8 mouse cellular contexts compared by ENCODE assay signal in genomic region chr6:115546276-115546675, GRCm38 (mm10). TPM values are rescaled to one million over a fixed set of nuclear protein-coding genes. Genes with fewer than 3 reads are reported as not detected.
A peak's percentile ranks its signal among the peaks of the same experiment; 100 is the strongest.
DNase-seq lines count a peak whose midpoint lies in the region; ATAC-seq and TF ChIP-seq lines count a peak whose summit lies in the region.

No protein-coding gene starts in this region.

- no peak overlapping the region for H3K4me3 ChIP-seq in midbrain, embryonic 10.5 days
- no peak overlapping the region for H3K4me3 ChIP-seq in midbrain, embryonic 15.5 days
- no peak overlapping the region for H3K4me3 ChIP-seq in cerebellum, adult 2 months (replicated peaks; ENCODE audit: insufficient read depth, low read depth, low read length)
- no peak overlapping the region for H3K4me3 ChIP-seq in heart, postnatal 0 days (ENCODE audit: low read depth, low read length)

- no peak for TF ChIP-seq POLR2A in cerebellum, adult 2 months (IDR thresholded peaks at IDR 0.05; ENCODE audit: borderline replicate concordance, insufficient read depth, low read length)

- peaks cover 39% of the 10 kb centered on the region for H3K36me3 ChIP-seq in midbrain, embryonic 10.5 days
- H3K36me3 ChIP-seq in midbrain, embryonic 15.5 days (replicated peaks) = peaks cover 12% of the 10 kb centered on the region
- peaks cover 26% of the 10 kb centered on the region for H3K36me3 ChIP-seq in heart, postnatal 0 days (replicated peaks; ENCODE audit: control insufficient read depth, insufficient read depth, low read length)

- ATAC-seq in midbrain, embryonic 15.5 days (replicated peaks) = no peak
- no peak for ATAC-seq in heart, postnatal 0 days (ENCODE audit: insufficient read depth, low read depth)

- no peak for TF ChIP-seq EP300 in heart, postnatal 0 days (IDR thresholded peaks at IDR 0.05; ENCODE audit: low read depth)

- H3K9ac ChIP-seq in midbrain, embryonic 15.5 days = no peak overlapping the region
- H3K9ac ChIP-seq in heart, postnatal 0 days (replicated peaks; ENCODE audit: low read depth, low read length) = no peak overlapping the region

- H3K4me1 ChIP-seq in midbrain, embryonic 10.5 days = peaks cover 19% of the 10 kb centered on the region
- peaks cover 12% of the 10 kb centered on the region for H3K4me1 ChIP-seq in midbrain, embryonic 15.5 days
- no peaks in the 10 kb centered on the region for H3K4me1 ChIP-seq in cerebellum, adult 2 months (ENCODE audit: control insufficient read depth, insufficient read depth, low read length)
- peaks cover 10% of the 10 kb centered on the region; the same call in 1 of the 2 replicates for H3K4me1 ChIP-seq in heart, postnatal 0 days (ENCODE audit: control insufficient read depth, insufficient read depth)

- 88% methylated on average over 5 of the region's 5 CpGs for WGBS in midbrain, embryonic 10.5 days
- 94% methylated on average over 5 of the region's 5 CpGs for WGBS in midbrain, embryonic 15.5 days
- 79% methylated on average over 5 of the region's 5 CpGs for WGBS in cerebellum, adult 2 months
- whole genome bisulfite sequencing in heart, postnatal 0 days = 81% methylated on average over 5 of the region's 5 CpGs

- no peaks in the 10 kb centered on the region for H3K27me3 ChIP-seq in midbrain, embryonic 10.5 days (ENCODE audit: low read depth, poor library complexity, severe bottlenecking)
- H3K27me3 ChIP-seq in midbrain, embryonic 15.5 days (replicated peaks) = no peaks in the 10 kb centered on the region
- H3K27me3 ChIP-seq in cerebellum, adult 2 months (ENCODE audit: control insufficient read depth, insufficient read depth, low read length) = no peaks in the 10 kb centered on the region
- H3K27me3 ChIP-seq in heart, postnatal 0 days (ENCODE audit: control insufficient read depth, insufficient read depth, low read length) = no peaks in the 10 kb centered on the region

- H3K4me2 ChIP-seq in midbrain, embryonic 15.5 days = no peak overlapping the region
- H3K4me2 ChIP-seq in heart, postnatal 0 days (ENCODE audit: low read depth, low read length) = no peak overlapping the region

- no peaks in the 10 kb centered on the region for H3K9me3 ChIP-seq in midbrain, embryonic 10.5 days (replicated peaks)
- H3K9me3 ChIP-seq in midbrain, embryonic 15.5 days = no peaks in the 10 kb centered on the region
- H3K9me3 ChIP-seq in heart, postnatal 0 days (replicated peaks; ENCODE audit: control insufficient read depth, low read length) = no peaks in the 10 kb centered on the region

- TF ChIP-seq CTCF in cerebellum, adult 2 months (IDR thresholded peaks at IDR 0.05; ENCODE audit: borderline replicate concordance, insufficient read depth, low read depth, low read length) = peak; percentile 53; the same call in 1 of the 2 replicates
- TF ChIP-seq CTCF in heart, postnatal 0 days (IDR thresholded peaks at IDR 0.05; ENCODE audit: low read depth) = peak; percentile 78

- no peak overlapping the region for H3K27ac ChIP-seq in midbrain, embryonic 10.5 days (replicated peaks)
- no peak overlapping the region for H3K27ac ChIP-seq in midbrain, embryonic 15.5 days
- no peak overlapping the region for H3K27ac ChIP-seq in cerebellum, adult 2 months (ENCODE audit: insufficient read depth, low read length)
- no peak overlapping the region for H3K27ac ChIP-seq in heart, postnatal 0 days (ENCODE audit: low read depth)

- peak; percentile 51 to 84 for DNase-seq in adrenal gland, adult (ENCODE audit: inconsistent age in 2 of 2, low spot score in 1 of 2)
- DNase-seq in adrenal gland, adult 8-10 months = no peak
- DNase-seq in midbrain, embryonic 10.5 days (ENCODE audit: low spot score) = peak; percentile 47
- peak; percentile 21 to 44 for DNase-seq in cerebellum, adult 2 months
- no peak for DNase-seq in heart, postnatal 0 days (ENCODE audit: low spot score)
- DNase-seq in lung, postnatal 36 days = peak; percentile 61
- peak; percentile 63 for DNase-seq in thymus, postnatal 14 days

RNA-seq across cellular contexts. Expression of gene Tsen2, which starts 1.8 kb away (rescaled TPM):
- total RNA-seq in adrenal gland, adult 8-10 months (2022) = 10 to 100 TPM in 3 of 4 experiments, 1 to 10 TPM in 1; 9.1 to 19.9 (median 15.2) TPM
- polyA plus RNA-seq in midbrain, embryonic 10.5 days (2016; fragmentation: Nextera tagmentation; extraction: Ambion mirVana) = 36.0 and 37.5 TPM in 2 replicates
- 34.6 and 35.5 TPM in 2 replicates for polyA plus RNA-seq in midbrain, embryonic 15.5 days (2015; fragmentation: Nextera tagmentation; extraction: Ambion mirVana)
- polyA plus RNA-seq in cerebellum, adult 2 months (2012; rRNA removed) = 22.1 and 26.2 TPM in 2 replicates
- total RNA-seq in heart, postnatal 0 days (2014; rRNA removed; ENCODE audit: low replicate concordance) = 6.0 and 11.5 TPM in 2 replicates
- polyA plus RNA-seq in heart, postnatal 0 days (2015; fragmentation: Nextera tagmentation; extraction: Ambion mirVana) = 12.6 and 14.1 TPM in 2 replicates

RNA-seq across cellular contexts. Expression of gene Mkrn2os, which starts 46.1 kb away (rescaled TPM):
- not detected for total RNA-seq in adrenal gland, adult 8-10 months (2022)
- polyA plus RNA-seq in midbrain, embryonic 10.5 days (2016; fragmentation: Nextera tagmentation; extraction: Ambion mirVana) = 0.10 and 0.15 TPM in 2 replicates
- polyA plus RNA-seq in midbrain, embryonic 15.5 days (2015; fragmentation: Nextera tagmentation; extraction: Ambion mirVana) = 0.49 and 0.74 TPM in 2 replicates
- 0.08 and 0.15 TPM in 2 replicates for polyA plus RNA-seq in cerebellum, adult 2 months (2012; rRNA removed)
- not detected in 2 replicates for total RNA-seq in heart, postnatal 0 days (2014; rRNA removed; ENCODE audit: low replicate concordance)
- polyA plus RNA-seq in heart, postnatal 0 days (2015; fragmentation: Nextera tagmentation; extraction: Ambion mirVana) = 0.37 and 0.44 TPM in 2 replicates

RNA-seq across cellular contexts. Expression of gene Mkrn2, which starts 55.4 kb away (rescaled TPM):
- 10 to 100 TPM; 37.8 to 44.7 (median 42.6) TPM for total RNA-seq in adrenal gland, adult 8-10 months (2022)
- 25.7 and 30.0 TPM in 2 replicates for polyA plus RNA-seq in midbrain, embryonic 10.5 days (2016; fragmentation: Nextera tagmentation; extraction: Ambion mirVana)
- polyA plus RNA-seq in midbrain, embryonic 15.5 days (2015; fragmentation: Nextera tagmentation; extraction: Ambion mirVana) = 36.8 and 40.0 TPM in 2 replicates
- polyA plus RNA-seq in cerebellum, adult 2 months (2012; rRNA removed) = 34.7 and 37.7 TPM in 2 replicates
- total RNA-seq in heart, postnatal 0 days (2014; rRNA removed; ENCODE audit: low replicate concordance) = 17.9 and 71.3 TPM in 2 replicates
- 29.6 and 31.3 TPM in 2 replicates for polyA plus RNA-seq in heart, postnatal 0 days (2015; fragmentation: Nextera tagmentation; extraction: Ambion mirVana)

Comparison
In these comparisons a context has a peak if more than half of its experiments do, and no peak if none do; other contexts are left out.
1. DNase-seq: peak in adrenal gland, adult (2 of 2), midbrain, embryonic 10.5 days (single experiment), cerebellum, adult 2 months (2 of 2), lung, postnatal 36 days (single experiment) and thymus, postnatal 14 days (single experiment); none in adrenal gland, adult 8-10 months (single experiment) and heart, postnatal 0 days (single experiment).